Mouse (Mus musculus) spleen, postnatal 36 days (tissue): ENCODE data around the gene Slc35e3.

Experiments used
- DNase-seq, 2 experiments: peaks; one replicate each; pipeline ENCODE4 v3.0.0; 2022; ENCODE audit warnings: low spot score in 2 of 2, mixed read lengths in 1 of 2

Slc35e3 gene

DNA sequence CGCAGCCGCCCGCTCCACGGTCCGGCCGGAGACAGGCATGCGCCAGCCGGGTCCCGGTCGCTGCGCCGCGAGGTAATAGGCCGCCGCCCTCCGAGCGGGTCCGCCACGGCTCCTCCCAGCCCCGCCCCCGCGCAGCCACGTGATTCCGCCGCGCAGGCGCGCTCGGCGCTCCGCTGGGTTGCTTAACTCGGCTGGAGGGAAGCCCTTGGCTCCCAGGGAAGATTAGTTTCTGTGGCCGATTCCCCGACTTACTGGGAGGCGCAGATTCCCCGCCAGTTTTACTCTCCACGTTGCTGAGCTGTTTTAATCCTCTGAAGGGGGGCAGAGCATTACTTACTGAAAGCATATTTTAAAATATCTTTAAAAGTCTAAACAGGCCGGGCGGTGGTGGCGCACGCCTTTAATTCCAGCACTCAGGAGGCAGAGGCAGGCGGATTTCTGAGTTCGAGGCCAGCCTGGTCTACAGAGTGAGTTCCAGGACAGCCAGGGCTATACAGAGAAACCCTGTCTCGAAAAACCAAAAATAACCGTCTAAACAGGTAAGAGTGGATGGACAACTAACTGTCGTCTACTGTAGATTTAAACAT, at the start of gene Slc35e3:
TSS of gene Slc35e3 (minus strand) at position 69 of the 587 bp plus-strand sequence.
- DNase-seq = peak; percentile 94 to 96

DNA sequence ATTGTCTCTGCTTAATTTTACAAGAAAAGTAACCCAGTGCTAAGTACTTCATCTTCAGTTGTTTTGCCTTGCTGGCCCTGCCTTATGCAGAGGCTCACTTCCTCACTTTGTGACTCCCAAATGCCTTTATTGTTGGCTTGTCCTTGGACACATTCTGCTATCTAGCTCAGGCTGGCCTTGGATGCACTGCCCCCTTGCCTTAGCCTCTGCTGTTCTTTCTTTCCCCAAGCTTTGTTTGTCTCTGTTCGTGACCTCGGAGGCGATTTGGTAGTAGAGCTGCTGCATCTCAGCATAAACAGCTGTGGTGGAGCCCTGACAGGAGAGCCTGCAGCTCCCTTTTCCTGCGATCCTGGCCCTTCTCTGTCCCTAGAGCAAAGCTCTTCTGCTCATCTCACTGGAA, 49.0 kb upstream of the Slc35e3 start:
- no peak for DNase-seq

DNA sequence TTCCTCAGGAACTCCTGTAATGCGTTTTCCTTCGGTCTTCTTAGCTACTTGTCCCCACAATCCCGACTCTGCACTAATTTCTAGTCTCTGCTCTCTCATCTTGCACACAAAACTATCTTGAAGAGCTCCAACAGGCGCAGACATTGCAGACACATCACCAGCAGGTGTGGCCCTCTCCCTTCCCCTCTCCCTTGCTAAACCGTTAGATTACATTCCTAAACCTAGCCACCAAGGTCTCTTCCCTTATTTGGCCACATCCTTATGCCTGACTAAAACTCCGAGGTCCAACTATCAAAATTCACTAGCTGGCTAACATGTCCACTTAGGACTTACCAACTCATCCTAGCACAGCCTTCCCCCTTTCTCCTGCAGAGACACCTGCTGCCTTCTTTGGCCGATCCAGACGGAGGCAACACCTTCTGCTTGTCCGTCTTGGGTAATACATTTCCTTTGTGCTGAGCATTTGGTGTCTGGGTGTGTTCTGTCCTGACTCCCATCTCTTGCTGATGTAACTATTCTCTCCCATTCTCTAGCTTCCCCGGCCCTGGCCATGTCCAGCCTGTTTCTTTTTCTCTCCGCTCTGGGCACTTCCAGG, 47.4 kb upstream of the Slc35e3 start:
- DNase-seq = no peak

- DNase-seq = peak; percentile 100
These were observed 46.3 kb upstream of the Slc35e3 start, which contains the start of gene Nup107 for GRCm38 (mm10) chr10:117792141-117793091. TSS of gene Nup107 (minus strand) at chr10:117792705.

DNA sequence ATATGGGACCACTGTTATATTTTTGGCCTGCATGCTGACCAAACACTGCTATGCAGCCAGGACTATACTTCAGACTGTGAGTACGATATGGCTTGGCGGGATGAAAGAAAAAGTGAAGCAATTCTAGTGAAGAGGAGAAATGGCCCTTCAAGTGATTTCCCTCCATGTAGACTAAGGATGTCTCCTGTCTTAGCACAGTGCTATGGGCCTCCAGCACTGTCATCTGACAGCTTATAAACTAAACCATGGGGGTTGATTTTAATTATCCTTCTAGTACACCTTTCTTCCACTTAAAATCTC, 45.0 kb upstream of the Slc35e3 start:
- no peak for DNase-seq

- DNase-seq = no peak
These were observed 44.4 kb upstream of the Slc35e3 start for GRCm38 (mm10) chr10:117790421-117791170.

- DNase-seq = no peak
These were observed 43.8 kb upstream of the Slc35e3 start for GRCm38 (mm10) chr10:117790011-117790410.

DNA sequence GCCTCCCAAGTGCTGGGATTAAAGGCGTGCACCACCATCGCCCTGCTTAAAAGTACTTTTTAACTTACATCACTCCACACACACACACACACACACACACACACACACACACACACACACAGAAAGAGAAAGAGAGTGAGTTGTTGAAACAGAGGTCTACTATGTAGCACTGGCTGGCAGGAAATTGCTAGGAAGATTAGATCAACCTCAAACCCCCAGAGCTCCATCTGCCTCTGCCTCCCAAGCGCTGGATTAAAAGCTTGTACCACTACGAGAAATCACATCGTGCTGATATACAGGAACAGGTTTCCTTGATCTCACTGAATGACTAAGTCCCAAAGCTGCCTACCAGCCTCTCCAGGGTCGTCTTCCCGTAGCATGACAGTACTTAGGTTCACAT, 38.5 kb upstream of the Slc35e3 start:
- no peak for DNase-seq

- DNase-seq = no peak
These were observed 37.7 kb upstream of the Slc35e3 start for GRCm38 (mm10) chr10:117783786-117784420.

- DNase-seq = no peak
These were observed 36.5 kb upstream of the Slc35e3 start for GRCm38 (mm10) chr10:117782491-117783260.

DNA sequence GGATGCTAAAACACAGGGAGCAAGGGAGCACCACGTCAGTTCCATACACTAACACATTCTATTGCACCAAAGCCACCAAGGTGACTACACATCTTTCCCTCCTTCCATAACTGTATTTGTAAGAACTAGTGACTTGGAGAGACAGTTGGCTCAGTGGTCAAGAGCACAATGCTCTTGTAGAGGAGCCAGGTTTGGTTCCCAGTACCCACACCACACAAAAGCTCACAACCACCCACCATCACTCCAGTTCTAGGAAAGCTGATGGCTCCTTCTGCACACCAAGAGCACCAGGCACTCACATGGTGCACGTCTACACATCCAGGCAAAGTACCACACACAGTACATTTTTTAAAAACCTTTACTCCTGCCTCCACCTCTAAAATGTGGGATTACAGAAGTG, 35.9 kb upstream of the Slc35e3 start:
- no peak for DNase-seq

DNA sequence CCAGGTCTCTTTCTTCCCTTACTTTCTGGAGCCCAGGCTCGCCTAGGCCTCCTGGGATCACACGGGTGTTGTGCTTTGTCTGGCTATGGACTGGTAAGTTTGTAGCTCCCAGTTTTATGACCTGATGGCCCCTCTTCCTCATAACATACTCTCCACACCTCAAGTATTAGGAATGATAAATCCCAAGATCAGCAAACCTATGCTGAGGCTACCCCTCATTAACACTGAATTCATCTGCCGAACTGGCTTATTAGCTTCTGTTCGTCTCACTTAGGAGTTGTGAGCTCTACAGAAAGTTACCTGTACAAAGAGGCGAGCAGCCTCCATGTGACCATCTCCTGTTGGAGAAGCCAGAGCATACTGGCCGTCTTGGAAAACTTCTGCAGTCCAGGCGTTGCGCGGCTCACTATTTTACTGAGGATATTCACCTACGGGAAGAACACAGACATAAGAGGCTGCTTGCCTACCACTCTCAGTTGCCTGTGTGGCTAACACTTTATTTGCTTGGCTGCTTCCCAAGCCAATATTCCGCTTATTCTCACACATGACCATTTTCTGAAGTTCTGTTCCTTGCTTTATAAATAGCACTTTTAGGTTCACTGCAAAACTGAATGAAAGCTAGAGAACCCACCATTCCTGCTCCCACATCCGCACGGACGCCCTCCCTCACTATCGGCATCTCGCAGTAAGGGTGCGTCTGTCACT, 35.0 kb upstream of the Slc35e3 start:
- no peak for DNase-seq

GRCm38 (mm10) chr10:117780306-117780911, 34.2 kb upstream of the Slc35e3 start:
- no peak for DNase-seq

GRCm38 (mm10) chr10:117779581-117780305, 33.6 kb upstream of the Slc35e3 start:
- no peak for DNase-seq

DNA sequence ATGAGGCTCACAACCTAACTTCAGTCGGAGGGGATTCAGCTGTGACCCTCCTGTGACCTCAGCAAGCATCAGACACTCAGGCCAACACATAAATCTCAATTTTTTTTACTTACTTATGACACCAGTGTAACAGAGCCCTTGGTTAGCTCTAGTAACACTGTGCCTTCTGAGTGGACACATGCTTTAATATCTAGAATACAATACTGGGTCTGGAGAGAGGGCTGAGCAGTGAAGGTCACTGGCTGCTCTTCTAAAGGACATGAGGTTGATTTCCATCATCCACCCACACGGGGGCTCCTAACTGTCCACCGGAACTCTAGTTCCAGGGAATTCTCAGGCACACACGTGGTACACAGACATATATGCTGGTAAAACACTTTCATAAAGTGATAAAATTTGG, 32.8 kb upstream of the Slc35e3 start:
- DNase-seq = no peak

GRCm38 (mm10) chr10:117778328-117778910, 32.3 kb upstream of the Slc35e3 start:
- no peak for DNase-seq

- DNase-seq = no peak
These were observed 31.5 kb upstream of the Slc35e3 start for GRCm38 (mm10) chr10:117777501-117778327.

GRCm38 (mm10) chr10:117777103-117777470, 30.9 kb upstream of the Slc35e3 start:
- no peak for DNase-seq
